Mouse (Mus musculus) forebrain, embryonic 16.5 days (tissue): ENCODE data around the gene Fam198a. TPM values are rescaled to one million over a fixed set of nuclear protein-coding genes. Genes with fewer than 3 reads are reported as not detected.

Experiments
- ATAC-seq: fragments of 200-750 bp; cut with Nextera tagmentation; 2 replicates; pipeline ENCODE4 v1.8.0; 2017; ENCODE audit warnings: mild to moderate bottlenecking, moderate library complexity
- H3K27ac ChIP-seq: fragments of 300-500 bp; sonication (generic); 2 replicates; pipeline ENCODE4 v1.5.1; 2014; ENCODE audit warnings: low read length, control low read depth
- H3K27me3 ChIP-seq: fragments of 300-500 bp; sonication (generic); replicated peaks from 2 replicates; pipeline ENCODE4 v1.6.1; 2014; ENCODE audit warnings: low read length; ENCODE audit not compliant: control insufficient read depth, insufficient read depth
- H3K36me3 ChIP-seq: fragments of 300-500 bp; sonication (generic); 2 replicates; pipeline ENCODE4 v1.6.1; 2014; ENCODE audit not compliant: control insufficient read depth, insufficient read depth
- H3K4me1 ChIP-seq: fragments of 300-500 bp; sonication (generic); replicated peaks from 2 replicates; pipeline ENCODE4 v1.6.1; 2014; ENCODE audit warnings: low read length; ENCODE audit not compliant: control insufficient read depth, insufficient read depth
- H3K4me2 ChIP-seq: fragments of 300-500 bp; sonication (generic); 2 replicates; pipeline ENCODE4 v1.6.1; 2014; ENCODE audit warnings: mild to moderate bottlenecking, low read length, control low read depth
- H3K4me3 ChIP-seq: fragments of 300-500 bp; sonication (generic); replicated peaks from 2 replicates; pipeline ENCODE4 v1.5.1; 2014; ENCODE audit warnings: mild to moderate bottlenecking, low read length, control low read depth
- H3K9ac ChIP-seq: fragments of 300-500 bp; sonication (generic); replicated peaks from 2 replicates; pipeline ENCODE4 v1.6.1; 2014; ENCODE audit warnings: low read depth, low read length, control low read depth
- H3K9me3 ChIP-seq: fragments of 300-500 bp; sonication (generic); 2 replicates; pipeline ENCODE4 v1.6.1; 2016; ENCODE audit warnings: low read length; ENCODE audit not compliant: control insufficient read depth
- WGBS: fragments of 180-500 bp; shearing (Covaris S2); extraction: QIAGEN DNeasy Blood & Tissue Kit; methylation state at CpG from one replicate; pipeline ENCODE4 v1.1.7; 2014; 5-methylcytosine and 5-hydroxymethylcytosine counted together
- polyA plus RNA-seq: library from polyadenylated mRNA; unstranded; fragments of >200 nt; fragmentation: Nextera tagmentation; extraction: Ambion mirVana; gene quantifications from 2 replicates; pipeline ENCODE4 v1.2.1, GENCODE M21; 2015

Fam198a gene
- polyA plus RNA-seq, 1 experiment from 2014 or later: 1.8 TPM

- no peaks in the 10 kb centered on the region for H3K9me3 ChIP-seq
- peaks cover 5% of the 10 kb centered on the region for H3K4me1 ChIP-seq
- H3K9ac ChIP-seq: no peak overlapping the region
- H3K27me3 ChIP-seq: no peaks in the 10 kb centered on the region
- H3K4me3 ChIP-seq: no peak overlapping the region
- WGBS: 65% methylated on average over 1 of the region's 1 CpGs
- no peak overlapping the region for H3K27ac ChIP-seq
- H3K36me3 ChIP-seq: no peaks in the 10 kb centered on the region
- no peak for ATAC-seq
- no peak overlapping the region for H3K4me2 ChIP-seq
Observed at GRCm38 (mm10) chr9:121973207-121973606, 22.4 kb downstream of the Fam198a start.

DNA sequence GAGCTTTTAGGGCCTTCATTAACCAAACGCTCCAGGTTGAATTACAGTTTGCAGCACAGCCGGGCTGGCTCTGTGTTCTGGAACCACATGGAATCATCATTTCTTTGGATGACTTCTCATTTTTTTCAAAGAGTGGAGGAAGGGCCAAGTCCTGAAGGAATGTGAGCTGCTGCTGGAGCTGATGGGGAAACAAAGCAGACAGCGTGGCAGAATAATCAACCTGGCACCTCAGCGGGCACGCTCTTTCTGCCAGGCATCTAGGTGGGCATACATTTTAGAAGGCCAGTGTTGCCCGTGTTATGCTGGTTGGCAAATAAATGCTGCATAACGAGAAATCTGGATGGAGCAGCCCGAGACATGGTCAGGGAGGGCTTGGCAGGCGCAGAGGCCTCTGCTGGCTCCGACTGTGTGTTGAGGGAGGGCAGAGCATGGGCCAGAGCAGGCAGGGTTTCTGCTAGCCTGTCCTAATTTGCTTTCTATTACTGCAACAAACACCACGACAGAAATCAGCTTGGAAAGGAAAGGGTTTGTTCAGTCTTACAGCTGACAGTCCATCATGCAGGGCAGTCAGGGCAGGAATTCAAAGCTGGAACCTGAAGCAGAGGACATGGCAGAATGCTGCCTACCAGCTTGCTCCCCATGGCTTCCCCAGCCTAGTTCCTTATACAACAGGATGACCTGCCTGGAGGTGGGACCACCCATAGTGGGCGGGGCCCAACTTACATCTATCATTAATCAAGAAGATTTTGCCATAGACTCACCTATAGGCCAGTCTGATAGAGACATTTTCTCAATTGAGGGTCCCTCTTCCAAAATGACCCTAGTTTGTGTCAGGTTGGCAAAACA is 23.6 kb downstream of the Fam198a start:
- H3K36me3 ChIP-seq: no peaks in the 10 kb centered on the region
- no peaks in the 10 kb centered on the region for H3K27me3 ChIP-seq
- peak overlapping the region; percentile 5; the same call in 1 of the 2 replicates for H3K4me2 ChIP-seq
- H3K9me3 ChIP-seq: no peaks in the 10 kb centered on the region
- H3K27ac ChIP-seq: peak overlapping the region; percentile 23; the same call in 1 of the 2 replicates
- ATAC-seq: peak; percentile 26; the same call in 1 of the 2 replicates
- H3K4me3 ChIP-seq: no peak overlapping the region
- 55% methylated on average over 12 of the region's 12 CpGs for WGBS
- no peak overlapping the region for H3K9ac ChIP-seq
- peaks cover 5% of the 10 kb centered on the region for H3K4me1 ChIP-seq

- Histone ChIP-seq H3K36me3 (no peaks in the 10 kb centered on the region), H3K4me1 (peaks cover 5% of the 10 kb centered on the region; the same call in 1 of the 2 replicates), H3K9ac (no peak overlapping the region), H3K27me3 (no peaks in the 10 kb centered on the region), H3K9me3 (no peaks in the 10 kb centered on the region), H3K27ac (no peak overlapping the region), H3K4me3 (no peak overlapping the region), H3K4me2 (no peak overlapping the region)
- ATAC-seq: no peak
- WGBS: 69% methylated on average over 2 of the region's 2 CpGs
Observed at GRCm38 (mm10) chr9:121975321-121975720, 24.5 kb downstream of the Fam198a start.

DNA sequence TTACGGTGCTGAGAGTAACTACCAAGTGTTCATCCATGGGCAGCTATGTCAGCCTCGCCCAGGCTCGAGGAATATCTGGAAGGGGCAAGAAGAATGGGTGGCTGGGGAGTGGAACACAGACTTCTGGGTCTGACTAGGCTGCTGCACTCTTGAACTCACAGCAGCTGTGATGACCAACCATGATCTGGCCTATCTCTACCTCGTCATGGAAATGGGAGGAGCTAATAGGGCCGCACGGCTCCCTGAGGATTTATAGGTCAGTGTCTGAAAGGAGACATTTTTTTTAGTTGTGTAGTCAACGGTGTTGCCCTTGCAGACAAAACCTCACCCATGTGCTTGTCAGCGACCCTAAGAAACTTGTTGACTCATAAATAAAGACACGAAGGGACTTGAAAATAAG is 30.3 kb downstream of the Fam198a start:
- no peak for ATAC-seq
- Histone ChIP-seq H3K4me2 (no peak overlapping the region), H3K4me3 (no peak overlapping the region), H3K9ac (no peak overlapping the region), H3K4me1 (peaks cover 3% of the 10 kb centered on the region; the same call in 1 of the 2 replicates), H3K27me3 (no peaks in the 10 kb centered on the region), H3K9me3 (no peaks in the 10 kb centered on the region), H3K27ac (no peak overlapping the region), H3K36me3 (peaks cover 3% of the 10 kb centered on the region; the same call in 1 of the 2 replicates)
- WGBS: 85% methylated on average over 9 of the region's 9 CpGs

DNA sequence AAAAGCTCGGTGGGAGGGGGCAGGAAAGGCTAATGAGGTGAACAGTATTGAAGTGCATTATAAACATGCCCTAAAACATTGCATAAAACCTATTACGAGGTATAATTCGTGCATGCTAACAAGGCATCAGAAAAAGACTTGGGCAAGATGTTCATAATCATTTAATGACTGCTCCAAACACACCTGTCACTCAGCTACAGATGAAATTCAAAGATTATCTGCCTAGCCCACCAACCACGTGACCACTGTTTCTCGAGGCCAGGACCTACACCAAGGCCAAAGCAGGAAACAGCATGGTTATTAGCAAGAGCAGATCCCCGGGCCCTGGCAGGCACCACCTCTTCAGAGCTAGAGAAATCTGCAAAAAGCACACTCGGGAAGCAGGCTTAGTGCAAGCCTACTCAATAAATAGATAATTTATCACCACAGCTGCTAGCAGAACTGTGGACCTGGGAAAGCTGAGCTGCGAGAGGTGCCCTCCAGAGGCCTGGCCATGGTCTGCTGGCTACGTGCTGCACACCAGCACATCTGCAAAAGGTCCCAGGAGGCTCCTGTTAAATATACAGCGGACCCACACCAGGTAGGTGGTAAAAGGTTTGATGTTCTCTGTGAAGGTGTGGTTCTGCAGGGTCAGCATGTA is 30.8 kb downstream of the Fam198a start:
- Histone ChIP-seq H3K4me2 (no peak overlapping the region), H3K27me3 (no peaks in the 10 kb centered on the region), H3K27ac (no peak overlapping the region), H3K4me3 (no peak overlapping the region), H3K4me1 (peaks cover 3% of the 10 kb centered on the region; the same call in 1 of the 2 replicates), H3K36me3 (peaks cover 3% of the 10 kb centered on the region; the same call in 1 of the 2 replicates), H3K9me3 (no peaks in the 10 kb centered on the region), H3K9ac (no peak overlapping the region)
- 88% methylated on average over 10 of the region's 10 CpGs for WGBS
- ATAC-seq: no peak

DNA sequence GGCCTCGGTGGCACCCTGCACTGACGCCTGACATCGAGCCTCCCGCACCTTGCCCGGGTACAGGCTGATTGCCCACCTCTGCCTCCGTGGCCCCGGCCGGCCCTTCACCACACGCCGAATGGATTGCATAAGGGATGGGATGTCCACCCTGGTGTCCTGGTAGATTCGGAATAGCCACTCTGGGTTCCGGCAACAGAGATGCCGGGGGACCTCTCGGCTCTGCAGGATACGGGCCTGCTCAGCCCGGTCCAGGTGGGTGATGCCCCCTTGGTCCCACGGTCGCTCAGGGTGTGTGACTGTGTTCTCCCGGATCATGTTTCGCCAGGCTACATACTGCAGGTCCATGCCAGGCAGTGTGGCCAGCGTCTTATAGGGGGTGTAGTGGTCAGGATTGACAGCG is 31.4 kb downstream of the Fam198a start:
- 95% methylated on average over 22 of the region's 22 CpGs for WGBS
- Histone ChIP-seq H3K36me3 (peaks cover 3% of the 10 kb centered on the region; the same call in 1 of the 2 replicates), H3K27ac (no peak overlapping the region), H3K4me1 (peaks cover 3% of the 10 kb centered on the region; the same call in 1 of the 2 replicates), H3K27me3 (no peaks in the 10 kb centered on the region), H3K9me3 (no peaks in the 10 kb centered on the region), H3K4me3 (no peak overlapping the region), H3K4me2 (no peak overlapping the region), H3K9ac (no peak overlapping the region)
- ATAC-seq: no peak

DNA sequence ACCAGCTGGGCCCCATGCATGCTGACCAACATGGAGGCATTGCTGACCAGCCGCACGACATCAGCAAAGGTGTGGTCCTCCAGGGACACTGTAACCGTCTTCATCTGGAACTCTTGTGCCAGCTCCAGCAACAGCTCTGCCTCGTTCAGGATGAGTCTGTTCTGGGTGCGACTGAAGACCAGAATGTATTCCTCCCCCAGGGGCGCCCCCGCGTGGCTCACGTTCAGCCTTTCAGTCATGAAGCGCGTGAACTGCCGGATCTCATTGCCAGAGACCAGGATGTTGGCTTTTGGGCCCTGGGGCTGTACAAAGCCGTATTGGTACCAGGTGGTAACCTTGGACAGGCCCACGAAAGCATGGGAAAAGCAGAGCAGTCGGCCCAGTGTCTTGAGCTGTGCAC is 31.9 kb downstream of the Fam198a start:
- Histone ChIP-seq H3K4me2 (no peak overlapping the region), H3K9ac (no peak overlapping the region), H3K4me3 (no peak overlapping the region), H3K9me3 (no peaks in the 10 kb centered on the region), H3K27ac (no peak overlapping the region), H3K4me1 (peaks cover 3% of the 10 kb centered on the region; the same call in 1 of the 2 replicates), H3K27me3 (no peaks in the 10 kb centered on the region), H3K36me3 (peaks cover 3% of the 10 kb centered on the region; the same call in 1 of the 2 replicates)
- 95% methylated on average over 15 of the region's 15 CpGs for WGBS
- no peak for ATAC-seq

DNA sequence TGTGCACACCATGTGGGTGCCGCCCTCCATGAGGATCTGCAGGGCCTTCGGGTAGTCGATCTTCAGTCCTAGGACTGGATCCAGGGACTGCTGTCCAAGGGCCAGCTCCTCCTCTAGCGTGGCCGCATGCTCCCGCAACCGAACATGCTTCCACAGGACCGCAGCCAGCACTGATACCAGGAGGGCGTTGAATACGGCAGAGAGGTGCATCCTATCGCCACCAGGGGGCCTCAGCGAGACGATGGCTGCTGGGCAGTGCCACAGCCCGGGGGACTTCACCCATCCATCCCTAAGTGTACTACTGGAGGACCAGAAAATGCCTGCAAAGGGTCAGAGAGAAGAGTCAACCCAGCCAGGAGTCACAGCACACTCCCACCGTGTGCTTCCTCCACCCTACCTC is 32.7 kb downstream of the Fam198a start:
- Histone ChIP-seq H3K36me3 (peaks cover 3% of the 10 kb centered on the region; the same call in 1 of the 2 replicates), H3K9me3 (no peaks in the 10 kb centered on the region), H3K27ac (no peak overlapping the region), H3K27me3 (no peaks in the 10 kb centered on the region), H3K4me1 (peaks cover 3% of the 10 kb centered on the region; the same call in 1 of the 2 replicates), H3K4me3 (no peak overlapping the region), H3K9ac (no peak overlapping the region), H3K4me2 (no peak overlapping the region)
- 56% methylated on average over 15 of the region's 15 CpGs for WGBS
- peak; percentile 31 for ATAC-seq
